Mouse (Mus musculus) kidney, postnatal 0 days (tissue): ENCODE measurements at regions not wholly inside any gene's neighbourhood (a gene's known extent, or its start where the extent isn't known, plus 50 kb on each side); places are given as distances from the start of the nearest gene placed in this dataset.

Source experiments
- ATAC-seq: fragments of 200-750 bp; cut with Nextera tagmentation; replicated peaks from 2 replicates; pipeline ENCODE4 v1.8.0; 2017; ENCODE audit warnings: low read depth, moderate number of reproducible peaks, moderate TSS enrichment, moderate library complexity; ENCODE audit not compliant: low FRiP score
- DNase-seq: peaks from one replicate; pipeline ENCODE4 v3.0.0-alpha.2; 2016; ENCODE audit warnings: low spot score
- H3K27ac ChIP-seq: fragments of 300-500 bp; sonication (generic); 2 replicates; pipeline ENCODE4 v1.5.1; 2014; ENCODE audit warnings: mild to moderate bottlenecking
- H3K27me3 ChIP-seq: fragments of 300-500 bp; sonication (generic); 2 replicates; pipeline ENCODE4 v1.6.1; 2014; ENCODE audit warnings: low read length, mixed read lengths; ENCODE audit not compliant: insufficient read depth
- H3K36me3 ChIP-seq: fragments of 300-500 bp; sonication (generic); 2 replicates; pipeline ENCODE4 v1.6.1; 2014; ENCODE audit warnings: low read length, mixed read lengths; ENCODE audit not compliant: insufficient read depth
- H3K4me1 ChIP-seq: fragments of 300-500 bp; sonication (generic); replicated peaks from 2 replicates; pipeline ENCODE4 v1.6.1; 2014; ENCODE audit warnings: antibody characterized with exemption, low read length, mixed read lengths; ENCODE audit not compliant: insufficient read depth
- H3K4me2 ChIP-seq: fragments of 300-500 bp; sonication (generic); 2 replicates; pipeline ENCODE4 v1.6.1; 2014; ENCODE audit warnings: mild to moderate bottlenecking, low read length, moderate library complexity, mixed read lengths
- H3K4me3 ChIP-seq: fragments of 300-500 bp; sonication (generic); replicated peaks from 2 replicates; pipeline ENCODE4 v1.5.1; 2014; ENCODE audit warnings: low read depth, low read length
- H3K9ac ChIP-seq: fragments of 300-500 bp; sonication (generic); 2 replicates; pipeline ENCODE4 v1.6.1; 2014; ENCODE audit warnings: low read depth, low read length
- H3K9me3 ChIP-seq: fragments of 300-500 bp; sonication (generic); replicated peaks from 2 replicates; pipeline ENCODE4 v1.6.1; 2016; ENCODE audit warnings: low read length, inconsistent platforms, mixed read lengths
- CTCF ChIP-seq: IDR thresholded peaks from 2 replicates; pipeline ENCODE4 v1.5.1; 2016; ENCODE audit warnings: antibody characterized with exemption, low read depth, mild to moderate bottlenecking, moderate library complexity
- WGBS: fragments of 180-500 bp; shearing (Covaris S2); extraction: QIAGEN DNeasy Blood & Tissue Kit; methylation state at CpG from one replicate; pipeline ENCODE4 v1.1.7; 2014; 5-methylcytosine and 5-hydroxymethylcytosine counted together

DNA sequence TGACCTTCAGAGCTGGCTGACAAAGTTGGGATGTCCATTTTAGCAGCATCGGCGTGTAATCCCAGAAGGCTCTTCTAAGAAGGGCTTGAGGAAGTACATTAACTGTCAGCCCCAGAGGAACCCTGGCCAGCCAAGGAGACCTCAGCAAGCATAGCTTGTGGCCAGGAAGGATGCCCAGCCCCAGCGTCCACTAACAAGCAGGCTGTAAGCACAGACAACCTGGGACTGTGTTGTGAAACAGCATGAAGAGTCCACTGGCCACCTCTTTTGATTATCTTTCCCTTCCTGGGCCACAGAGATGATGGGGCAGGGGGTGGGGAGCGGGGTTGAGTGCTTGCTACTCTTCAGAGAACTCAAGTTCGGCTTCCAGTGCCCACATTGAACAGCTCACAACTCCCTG, 109.0 kb upstream of the Ppp1r26 start:
- Histone ChIP-seq H3K4me1 (no peaks in the 10 kb centered on the region), H3K9ac (no peak overlapping the region), H3K27ac (no peak overlapping the region), H3K27me3 (no peaks in the 10 kb centered on the region), H3K4me2 (no peak overlapping the region), H3K4me3 (no peak overlapping the region), H3K9me3 (no peaks in the 10 kb centered on the region), H3K36me3 (no peaks in the 10 kb centered on the region)
- WGBS: 85% methylated on average over 5 of the region's 5 CpGs
- DNase-seq (no peak), ATAC-seq (no peak)
- no peak for TF ChIP-seq CTCF

DNA sequence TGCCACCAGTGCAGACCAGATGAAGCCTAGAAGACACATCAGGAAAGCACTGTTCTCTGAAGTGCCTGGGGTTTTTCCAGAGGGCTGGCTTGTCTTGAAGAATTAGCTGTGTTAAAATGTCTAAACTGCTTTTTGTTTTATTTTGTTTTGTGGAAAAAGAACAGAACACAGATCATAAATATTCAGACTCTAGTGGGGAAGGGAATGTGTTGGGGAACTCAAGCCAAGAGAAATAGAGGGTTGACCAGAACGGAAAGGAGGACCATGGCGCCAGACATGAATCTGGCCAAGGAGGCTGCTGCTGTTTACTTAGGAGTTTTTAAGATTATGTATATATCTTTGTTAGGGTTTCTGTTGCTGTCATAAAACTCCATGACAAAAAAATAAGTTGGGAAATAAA, 105.3 kb upstream of the Ppp1r26 start:
- Histone ChIP-seq H3K9me3 (no peaks in the 10 kb centered on the region), H3K4me3 (no peak overlapping the region), H3K36me3 (no peaks in the 10 kb centered on the region), H3K9ac (no peak overlapping the region), H3K4me1 (no peaks in the 10 kb centered on the region), H3K27me3 (no peaks in the 10 kb centered on the region), H3K27ac (peak overlapping the region; percentile 34; the same call in 1 of the 2 replicates), H3K4me2 (no peak overlapping the region)
- TF ChIP-seq CTCF: no peak
- DNase-seq (peak; percentile 94), ATAC-seq (no peak)
- 88% methylated on average over 2 of the region's 2 CpGs for WGBS

DNA sequence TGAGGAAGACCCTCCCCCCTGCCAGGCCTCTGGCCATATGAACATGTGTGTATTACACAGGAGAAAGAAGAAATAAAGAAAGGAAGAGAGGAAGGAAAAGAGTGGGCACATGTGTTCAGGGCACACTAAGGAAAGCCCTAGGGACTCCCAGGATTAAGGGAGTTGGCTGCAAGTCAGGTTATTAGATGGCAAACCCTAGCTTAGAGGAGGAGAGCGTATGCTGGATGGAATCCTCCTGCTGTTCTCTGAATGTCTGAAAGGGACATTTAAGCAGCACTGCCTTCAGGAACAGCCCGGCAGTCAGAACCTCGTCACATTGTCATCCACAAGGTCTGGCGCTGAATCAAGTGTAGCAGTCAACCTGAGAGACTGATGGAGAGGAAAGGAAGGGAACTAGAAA, 98.1 kb upstream of the Ppp1r26 start:
- Histone ChIP-seq H3K4me1 (no peaks in the 10 kb centered on the region), H3K9me3 (no peaks in the 10 kb centered on the region), H3K4me2 (no peak overlapping the region), H3K27me3 (no peaks in the 10 kb centered on the region), H3K4me3 (no peak overlapping the region), H3K36me3 (no peaks in the 10 kb centered on the region), H3K9ac (no peak overlapping the region), H3K27ac (no peak overlapping the region)
- no peak for TF ChIP-seq CTCF
- WGBS: 75% methylated on average over 4 of the region's 4 CpGs
- no peak for ATAC-seq
- no peak for DNase-seq

DNA sequence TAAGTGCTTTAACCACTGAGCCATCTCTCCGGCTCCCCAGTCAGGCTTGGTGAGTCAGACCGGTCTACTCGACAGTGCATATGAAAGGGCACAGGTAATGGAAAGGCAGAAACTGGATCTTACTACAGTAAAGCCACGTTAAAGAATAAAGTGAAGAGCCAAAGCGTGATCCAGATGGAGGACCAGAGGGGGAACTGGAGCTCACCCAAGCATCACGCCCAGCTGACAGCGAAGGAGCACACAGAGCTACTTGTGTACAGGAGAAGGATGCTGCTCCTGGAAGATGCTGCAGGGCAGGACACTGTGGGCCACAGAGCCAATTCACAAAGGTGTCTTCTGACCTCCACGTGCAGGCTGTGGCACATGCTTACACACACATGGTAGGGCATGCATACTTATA, 96.7 kb upstream of the Ppp1r26 start:
- Histone ChIP-seq H3K27me3 (no peaks in the 10 kb centered on the region), H3K4me2 (no peak overlapping the region), H3K9ac (no peak overlapping the region), H3K4me1 (no peaks in the 10 kb centered on the region), H3K4me3 (no peak overlapping the region), H3K36me3 (no peaks in the 10 kb centered on the region), H3K27ac (no peak overlapping the region), H3K9me3 (no peaks in the 10 kb centered on the region)
- 79% methylated on average over 8 of the region's 8 CpGs for WGBS
- DNase-seq (no peak), ATAC-seq (no peak)
- TF ChIP-seq CTCF: no peak

DNA sequence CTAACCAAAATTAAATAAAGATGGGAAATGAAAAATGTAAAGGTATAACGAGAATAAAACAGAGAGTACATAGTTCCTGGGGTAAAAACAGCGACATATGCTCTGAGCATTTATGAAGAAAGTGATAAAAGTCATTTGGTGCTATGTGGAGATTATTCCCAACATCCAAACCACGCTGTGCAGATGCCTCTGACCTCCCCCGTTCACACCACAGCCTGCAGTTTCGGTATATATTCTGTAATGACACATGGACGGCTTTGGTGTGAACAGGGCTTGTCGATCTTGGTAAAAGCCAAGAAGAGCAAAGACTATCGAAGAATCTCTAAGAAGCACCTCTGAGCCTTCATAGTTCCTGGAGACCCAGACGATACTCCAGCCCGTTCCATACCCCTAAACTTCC, 95.2 kb upstream of the Ppp1r26 start:
- no peaks in the 10 kb centered on the region for H3K36me3 ChIP-seq
- TF ChIP-seq CTCF: no peak
- no peak overlapping the region for H3K4me3 ChIP-seq
- no peak overlapping the region for H3K4me2 ChIP-seq
- H3K27me3 ChIP-seq: no peaks in the 10 kb centered on the region
- H3K4me1 ChIP-seq: no peaks in the 10 kb centered on the region
- no peak overlapping the region for H3K27ac ChIP-seq
- H3K9me3 ChIP-seq: no peaks in the 10 kb centered on the region
- DNase-seq (no peak), ATAC-seq (no peak)
- H3K9ac ChIP-seq: no peak overlapping the region
- 91% methylated on average over 10 of the region's 10 CpGs for WGBS

DNA sequence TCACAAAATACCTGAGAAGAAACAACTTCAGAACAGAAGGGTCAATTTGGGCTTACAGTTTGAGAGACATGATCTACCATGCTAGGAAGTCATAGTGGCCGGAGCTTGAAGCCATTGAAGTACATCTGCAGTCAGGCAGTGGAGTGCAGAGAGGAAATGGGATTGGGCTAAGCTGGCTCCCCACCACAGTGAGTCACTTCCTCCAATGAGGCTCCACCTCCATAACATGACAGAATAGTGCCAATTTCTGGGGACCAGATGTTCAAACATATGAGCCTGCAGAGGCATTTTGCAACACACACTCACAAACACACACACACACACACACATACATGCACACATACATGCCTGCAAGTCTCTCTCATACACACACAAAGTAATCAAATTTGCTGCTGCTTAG, 93.7 kb upstream of the Ppp1r26 start:
- Histone ChIP-seq H3K9me3 (no peaks in the 10 kb centered on the region), H3K36me3 (no peaks in the 10 kb centered on the region), H3K27me3 (no peaks in the 10 kb centered on the region), H3K27ac (no peak overlapping the region), H3K9ac (no peak overlapping the region), H3K4me2 (no peak overlapping the region), H3K4me1 (no peaks in the 10 kb centered on the region), H3K4me3 (no peak overlapping the region)
- no peak for DNase-seq
- TF ChIP-seq CTCF: no peak
- ATAC-seq: no peak
- 70% methylated on average over 1 of the region's 1 CpGs for WGBS

DNA sequence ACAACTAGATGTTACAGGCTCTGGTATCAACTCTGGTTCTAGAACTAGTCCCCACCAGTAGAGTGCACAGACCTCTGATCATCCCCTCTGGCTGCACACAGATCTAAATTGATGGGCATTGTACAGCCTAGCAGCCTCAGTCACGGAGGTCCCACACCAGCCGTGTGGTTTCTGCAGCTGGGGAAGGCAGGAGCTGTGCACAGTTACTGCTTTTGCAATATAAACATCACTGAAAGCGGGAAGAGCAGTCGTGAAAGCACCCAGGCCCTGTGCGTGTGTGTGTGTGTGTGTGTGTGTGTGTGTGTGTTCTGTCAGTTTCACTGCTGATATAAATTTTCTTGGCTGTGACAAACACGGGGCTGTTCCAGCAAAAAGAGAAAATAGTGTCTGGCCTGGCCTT, 84.4 kb upstream of the Ppp1r26 start:
- Histone ChIP-seq H3K9me3 (no peaks in the 10 kb centered on the region), H3K4me2 (no peak overlapping the region), H3K27me3 (no peaks in the 10 kb centered on the region), H3K4me1 (no peaks in the 10 kb centered on the region; the same call in 1 of the 2 replicates), H3K4me3 (no peak overlapping the region), H3K36me3 (no peaks in the 10 kb centered on the region), H3K27ac (no peak overlapping the region), H3K9ac (no peak overlapping the region)
- ATAC-seq (no peak), DNase-seq (no peak)
- 26% methylated on average over 6 of the region's 6 CpGs for WGBS
- TF ChIP-seq CTCF: no peak
